Mouse (Mus musculus): ENCODE data around the gene Aldh3a2. TPM values are rescaled to one million over a fixed set of nuclear protein-coding genes. Genes with fewer than 3 reads are reported as not detected.

Aldh3a2 gene
- polyA plus RNA-seq, 1 experiment = 15.8 TPM

- H3K36me3 ChIP-seq (ENCODE audit: control insufficient read depth, insufficient read depth) = no peaks in the 10 kb centered on the region
- TF ChIP-seq USF1 (IDR thresholded peaks at IDR 0.05; ENCODE audit: low read depth) (no peak), MYOG (IDR thresholded peaks at IDR 0.05; ENCODE audit: control insufficient read depth, extremely low read depth, insufficient read length) (no peak), CTCF (IDR thresholded peaks at IDR 0.05; ENCODE audit: control insufficient read depth, insufficient read depth, insufficient read length) (no peak), FOSL1 (IDR thresholded peaks at IDR 0.05; ENCODE audit: insufficient read depth, low read length, poor library complexity, severe bottlenecking) (no peak), CEBPB (IDR thresholded peaks at IDR 0.05; ENCODE audit: low read depth) (no peak), MAX (IDR thresholded peaks at IDR 0.05) (no peak), MYOD1 (IDR thresholded peaks at IDR 0.05; ENCODE audit: control insufficient read depth, insufficient read length, low read depth) (no peak)
- H3K27me3 ChIP-seq (ENCODE audit: control insufficient read depth, insufficient read depth, insufficient read length) = no peaks in the 10 kb centered on the region
- H3K79me2 ChIP-seq (ENCODE audit: control insufficient read depth, insufficient read depth) = no peaks in the 10 kb centered on the region
- no peak overlapping the region for H3ac ChIP-seq (ENCODE audit: control insufficient read depth, insufficient read length, low read depth)
- no peak overlapping the region for H3K4me3 ChIP-seq (ENCODE audit: insufficient read depth, poor library complexity, severe bottlenecking)
- H3K79me3 ChIP-seq (ENCODE audit: low read depth) = no peaks in the 10 kb centered on the region
These were observed 43.0 kb downstream of the Aldh3a2 start for GRCm38 (mm10) chr11:61224234-61224744.

- no peak overlapping the region for H3ac ChIP-seq (ENCODE audit: control insufficient read depth, insufficient read length, low read depth)
- no peak for TF ChIP-seq CEBPB (IDR thresholded peaks at IDR 0.05; ENCODE audit: low read depth)
- TF ChIP-seq MAX (IDR thresholded peaks at IDR 0.05) = no peak
- no peak for TF ChIP-seq USF1 (IDR thresholded peaks at IDR 0.05; ENCODE audit: low read depth)
- TF ChIP-seq MYOG (IDR thresholded peaks at IDR 0.05; ENCODE audit: control insufficient read depth, extremely low read depth, insufficient read length) = no peak
- TF ChIP-seq CTCF (IDR thresholded peaks at IDR 0.05; ENCODE audit: control insufficient read depth, insufficient read depth, insufficient read length) = no peak
- TF ChIP-seq FOSL1 (IDR thresholded peaks at IDR 0.05; ENCODE audit: insufficient read depth, low read length, poor library complexity, severe bottlenecking) = no peak
- no peak for TF ChIP-seq MYOD1 (IDR thresholded peaks at IDR 0.05; ENCODE audit: control insufficient read depth, insufficient read length, low read depth)
- H3K79me2 ChIP-seq (ENCODE audit: control insufficient read depth, insufficient read depth) = no peaks in the 10 kb centered on the region
- H3K79me3 ChIP-seq (ENCODE audit: low read depth) = no peaks in the 10 kb centered on the region
- no peaks in the 10 kb centered on the region for H3K36me3 ChIP-seq (ENCODE audit: control insufficient read depth, insufficient read depth)
- H3K4me3 ChIP-seq (ENCODE audit: insufficient read depth, poor library complexity, severe bottlenecking) = no peak overlapping the region
- no peaks in the 10 kb centered on the region for H3K27me3 ChIP-seq (ENCODE audit: control insufficient read depth, insufficient read depth, insufficient read length)
These were observed 44.1 kb downstream of the Aldh3a2 start for GRCm38 (mm10) chr11:61222971-61223745.

- Histone ChIP-seq H3K79me3 (ENCODE audit: low read depth) (no peaks in the 10 kb centered on the region), H3K79me2 (ENCODE audit: control insufficient read depth, insufficient read depth) (no peaks in the 10 kb centered on the region), H3K36me3 (ENCODE audit: control insufficient read depth, insufficient read depth) (no peaks in the 10 kb centered on the region), H3K27me3 (ENCODE audit: control insufficient read depth, insufficient read depth, insufficient read length) (no peaks in the 10 kb centered on the region), H3ac (ENCODE audit: control insufficient read depth, insufficient read length, low read depth) (no peak overlapping the region), H3K4me3 (ENCODE audit: insufficient read depth, poor library complexity, severe bottlenecking) (no peak overlapping the region)
- TF ChIP-seq USF1 (IDR thresholded peaks at IDR 0.05; ENCODE audit: low read depth) (no peak), MYOG (IDR thresholded peaks at IDR 0.05; ENCODE audit: control insufficient read depth, extremely low read depth, insufficient read length) (no peak), CEBPB (IDR thresholded peaks at IDR 0.05; ENCODE audit: low read depth) (no peak), MYOD1 (IDR thresholded peaks at IDR 0.05; ENCODE audit: control insufficient read depth, insufficient read length, low read depth) (no peak), CTCF (IDR thresholded peaks at IDR 0.05; ENCODE audit: control insufficient read depth, insufficient read depth, insufficient read length) (no peak), MAX (IDR thresholded peaks at IDR 0.05) (no peak), FOSL1 (IDR thresholded peaks at IDR 0.05; ENCODE audit: insufficient read depth, low read length, poor library complexity, severe bottlenecking) (no peak)
These were observed 45.3 kb downstream of the Aldh3a2 start for GRCm38 (mm10) chr11:61222007-61222406.

- no peak overlapping the region for H3K4me3 ChIP-seq (ENCODE audit: insufficient read depth, poor library complexity, severe bottlenecking)
- H3K79me2 ChIP-seq (ENCODE audit: control insufficient read depth, insufficient read depth) = no peaks in the 10 kb centered on the region
- no peaks in the 10 kb centered on the region for H3K36me3 ChIP-seq (ENCODE audit: control insufficient read depth, insufficient read depth)
- TF ChIP-seq CEBPB (IDR thresholded peaks at IDR 0.05; ENCODE audit: low read depth) = peak; percentile 88
- TF ChIP-seq USF1 (IDR thresholded peaks at IDR 0.05; ENCODE audit: low read depth) = peak; percentile 47
- no peak for TF ChIP-seq MYOG (IDR thresholded peaks at IDR 0.05; ENCODE audit: control insufficient read depth, extremely low read depth, insufficient read length)
- H3K27me3 ChIP-seq (ENCODE audit: control insufficient read depth, insufficient read depth, insufficient read length) = no peaks in the 10 kb centered on the region
- no peak overlapping the region for H3ac ChIP-seq (ENCODE audit: control insufficient read depth, insufficient read length, low read depth)
- H3K79me3 ChIP-seq (ENCODE audit: low read depth) = no peaks in the 10 kb centered on the region
These were observed 46.9 kb downstream of the Aldh3a2 start for GRCm38 (mm10) chr11:61220156-61220881.

GRCm38 (mm10) chr11:61215936-61216335, 51.3 kb downstream of the Aldh3a2 start:
- TF ChIP-seq CTCF (IDR thresholded peaks at IDR 0.05; ENCODE audit: control insufficient read depth, insufficient read depth, insufficient read length) = no peak
- H3K36me3 ChIP-seq (ENCODE audit: control insufficient read depth, insufficient read depth) = no peaks in the 10 kb centered on the region
- no peaks in the 10 kb centered on the region for H3K27me3 ChIP-seq (ENCODE audit: control insufficient read depth, insufficient read depth, insufficient read length)
- no peak overlapping the region for H3K4me3 ChIP-seq (ENCODE audit: insufficient read depth, poor library complexity, severe bottlenecking)
- H3K79me3 ChIP-seq (ENCODE audit: low read depth) = no peaks in the 10 kb centered on the region
- H3K79me2 ChIP-seq (ENCODE audit: control insufficient read depth, insufficient read depth) = no peaks in the 10 kb centered on the region
- H3ac ChIP-seq (ENCODE audit: control insufficient read depth, insufficient read length, low read depth) = no peak overlapping the region

All from C2C12 (cell line).